Mouse (Mus musculus): ENCODE data around the gene Trpm3.

DNA sequence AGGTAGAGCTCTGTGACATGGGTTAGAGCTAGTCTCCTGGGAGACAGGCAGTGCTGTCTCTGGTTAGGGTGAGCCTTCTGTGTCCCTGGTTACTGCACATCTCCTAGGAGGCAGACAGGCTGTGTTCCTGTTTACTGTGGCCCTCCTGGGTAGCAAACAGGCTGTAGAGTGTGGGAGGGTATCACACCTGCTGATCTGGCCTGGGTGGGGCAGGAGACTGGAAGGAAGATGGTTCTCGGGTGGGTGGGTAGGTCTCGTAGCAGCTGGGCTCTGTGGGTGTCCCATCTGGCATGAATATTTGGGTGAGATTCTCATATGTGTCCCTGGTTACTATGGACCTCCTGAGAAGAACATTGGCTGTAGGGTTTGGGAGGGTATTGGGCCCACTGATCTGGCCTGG is 658.1 kb downstream of the Trpm3 start:
- no peak for TF ChIP-seq CTCF (IDR thresholded peaks at IDR 0.05; ENCODE audit: borderline replicate concordance, insufficient read depth, low read depth, low read length)
- TF ChIP-seq POLR2A (IDR thresholded peaks at IDR 0.05; ENCODE audit: borderline replicate concordance, insufficient read depth, low read length) = no peak

All from cerebellum, adult 2 months (tissue).